Mouse (Mus musculus) MEL-GATA-1-ER (cell line): ENCODE data around the gene Mall.

Source experiments
- DNase-seq: peaks from one replicate; pipeline ENCODE4 v3.0.0-alpha.2; 2012; ENCODE audit warnings: low read depth; ENCODE audit errors: extremely low read depth

Gene Mall

GRCm38 (mm10) chr2:127729671-127730070 lies at the start of gene Mall:
Gene Mall (minus strand): TSS chr2:127729932.
- no peak for DNase-seq

- DNase-seq = no peak
These were observed 48.7 kb upstream of the Mall start for GRCm38 (mm10) chr2:127778451-127778850.

GRCm38 (mm10) chr2:127775013-127775412 lies 45.3 kb upstream of the Mall start:
- DNase-seq = no peak

- DNase-seq = no peak
These were observed 44.8 kb upstream of the Mall start for GRCm38 (mm10) chr2:127774578-127774941.

GRCm38 (mm10) chr2:127773938-127774577 lies 44.3 kb upstream of the Mall start:
- no peak for DNase-seq

- DNase-seq = no peak
These were observed 31.9 kb upstream of the Mall start for GRCm38 (mm10) chr2:127761587-127761986.

GRCm38 (mm10) chr2:127760429-127761000 lies 30.8 kb upstream of the Mall start:
- peak; percentile 12 for DNase-seq

GRCm38 (mm10) chr2:127760014-127760413 lies 30.3 kb upstream of the Mall start:
- DNase-seq = no peak

- no peak for DNase-seq
These were observed 29.6 kb upstream of the Mall start for GRCm38 (mm10) chr2:127759157-127759880.

GRCm38 (mm10) chr2:127757171-127757570 lies 27.4 kb upstream of the Mall start:
- DNase-seq = no peak

- DNase-seq = no peak
These were observed 24.4 kb upstream of the Mall start for GRCm38 (mm10) chr2:127754113-127754512.

- DNase-seq = no peak
These were observed 22.3 kb upstream of the Mall start for GRCm38 (mm10) chr2:127751849-127752610.

- no peak for DNase-seq
These were observed 19.6 kb upstream of the Mall start for GRCm38 (mm10) chr2:127749376-127749775.

- no peak for DNase-seq
These were observed 18.6 kb upstream of the Mall start for GRCm38 (mm10) chr2:127748316-127748715.

- no peak for DNase-seq
These were observed 12.9 kb upstream of the Mall start for GRCm38 (mm10) chr2:127742637-127743036.

GRCm38 (mm10) chr2:127740756-127741519 lies 11.2 kb upstream of the Mall start:
- DNase-seq = no peak

GRCm38 (mm10) chr2:127737885-127738284 lies 8.2 kb upstream of the Mall start:
- DNase-seq = no peak

- no peak for DNase-seq
These were observed 7.0 kb upstream of the Mall start for GRCm38 (mm10) chr2:127736631-127737209.

- DNase-seq = no peak
These were observed 5.9 kb upstream of the Mall start for GRCm38 (mm10) chr2:127735512-127736145.

GRCm38 (mm10) chr2:127734889-127735288 lies 5.2 kb upstream of the Mall start:
- no peak for DNase-seq
